Mouse (Mus musculus) 416B (cell line): Measurements from ENCODE around the gene Ip6k1.
"Not testable (repeated sequence)": the region's sequence is repeated elsewhere in the genome, so short reads cannot be mapped to it uniquely, and the experiment has no call there.

ENCODE experiments used
- DNase-seq: peaks from one replicate; pipeline ENCODE4 v3.0.0; 2011; ENCODE audit warnings: low read depth

Gene Ip6k1

GRCm38 (mm10) chr9:107982681-107983346 lies 19.5 kb upstream of the Ip6k1 start, which contains the start of gene Gm20661:
Gm20661 (plus strand) TSS chr9:107983058.
- peak; percentile 100 for DNase-seq

DNA sequence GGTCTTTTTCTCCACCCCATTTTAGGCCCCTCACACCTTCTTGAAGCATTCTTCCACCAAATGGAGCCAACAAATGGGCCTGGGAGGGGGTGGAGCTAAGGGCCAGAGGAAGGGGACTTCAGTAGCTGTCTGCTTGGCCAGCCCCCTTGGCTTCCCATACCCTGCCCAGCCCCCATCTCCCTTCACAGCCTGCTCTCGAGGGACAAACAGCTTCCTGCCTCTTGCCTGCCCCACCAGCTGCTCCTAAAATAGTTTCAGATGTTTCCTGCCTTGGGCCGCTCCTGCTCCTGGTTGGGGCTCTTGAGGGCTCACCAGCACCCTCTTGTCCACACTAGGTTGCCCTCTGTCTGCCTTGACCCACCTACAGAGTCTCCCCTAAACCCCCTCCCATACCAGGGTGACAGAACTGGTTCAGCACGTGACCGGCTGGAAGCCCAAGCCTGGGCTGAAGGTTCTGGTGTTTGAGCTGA lies 18.8 kb upstream of the Ip6k1 start:
- DNase-seq: peak; percentile 98

- DNase-seq: no peak
Measured at GRCm38 (mm10) chr9:107984052-107984753, 18.1 kb upstream of the Ip6k1 start.

GRCm38 (mm10) chr9:107984754-107985055 lies 17.6 kb upstream of the Ip6k1 start:
- no peak for DNase-seq

DNA sequence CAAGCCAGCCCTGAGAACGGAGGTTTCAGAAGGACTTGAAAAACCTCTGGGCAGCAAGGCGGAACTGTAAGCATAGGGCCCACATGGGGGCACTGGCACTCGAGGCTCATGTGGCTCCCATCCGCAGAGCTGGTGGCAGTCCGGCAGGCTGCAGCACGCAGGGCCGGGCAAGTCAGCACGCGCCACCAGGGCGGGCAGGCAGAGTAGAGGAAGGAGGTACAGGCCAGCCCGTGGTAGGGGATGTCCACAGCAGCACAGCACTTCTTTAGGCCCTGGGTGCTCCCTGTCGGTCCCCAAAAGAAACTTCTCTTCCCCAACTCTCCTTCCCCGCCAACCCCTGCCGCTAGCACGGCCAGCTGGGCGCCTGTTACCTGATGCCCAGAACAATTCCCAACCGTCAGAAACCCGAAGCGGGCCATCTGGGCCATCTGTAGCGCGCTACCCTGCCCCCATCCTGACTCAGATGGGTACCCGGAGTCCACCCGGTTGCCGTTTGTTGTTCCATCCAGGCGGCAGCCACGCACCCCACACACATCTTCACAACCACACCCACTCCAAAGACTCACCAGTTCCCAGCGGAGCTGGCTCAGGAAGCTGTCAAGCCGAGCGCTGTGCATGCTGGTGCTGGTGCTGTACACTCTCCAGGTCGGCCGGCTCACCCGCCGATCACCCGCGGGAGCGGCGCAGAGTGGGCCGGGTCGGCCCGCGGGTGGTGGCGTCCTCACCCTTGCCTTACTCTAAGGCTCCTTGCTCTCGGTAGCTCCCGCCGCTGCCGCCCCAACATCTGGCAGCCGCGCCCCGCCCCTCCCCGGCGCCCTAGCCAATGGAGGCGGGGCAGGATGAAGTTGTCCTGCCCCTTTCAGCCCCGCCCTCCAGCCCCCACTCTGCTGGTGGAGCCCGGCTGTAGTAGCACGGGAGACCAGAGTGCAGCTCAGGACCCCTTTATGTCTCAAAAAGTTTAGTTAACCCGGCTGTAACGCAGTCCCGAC lies 16.9 kb upstream of the Ip6k1 start, which contains the start of gene Inka1:
Gene Inka1 (minus strand): TSS at position 749 of the 989 bp plus-strand sequence.
- DNase-seq: peak; percentile 93

DNA sequence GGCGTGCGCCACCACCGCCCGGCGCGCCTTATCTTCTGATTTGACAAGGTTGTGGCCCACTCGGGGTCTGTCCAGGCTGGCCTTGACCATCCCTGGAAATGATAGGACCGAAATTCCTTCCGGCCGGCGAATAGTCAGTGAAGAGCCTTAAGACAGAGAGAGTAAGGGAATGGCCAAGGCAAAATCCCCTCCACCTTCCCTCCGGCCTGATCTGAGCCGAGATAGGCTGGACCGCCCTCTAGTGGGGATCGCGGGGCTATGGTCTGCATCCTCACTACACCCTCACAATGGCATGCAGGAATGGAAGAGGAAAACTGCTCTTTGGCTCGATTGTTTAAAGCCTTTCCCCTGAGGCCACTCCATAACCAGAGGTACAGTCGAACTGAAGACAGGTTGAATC lies 15.9 kb upstream of the Ip6k1 start:
- DNase-seq: peak; percentile 86

DNA sequence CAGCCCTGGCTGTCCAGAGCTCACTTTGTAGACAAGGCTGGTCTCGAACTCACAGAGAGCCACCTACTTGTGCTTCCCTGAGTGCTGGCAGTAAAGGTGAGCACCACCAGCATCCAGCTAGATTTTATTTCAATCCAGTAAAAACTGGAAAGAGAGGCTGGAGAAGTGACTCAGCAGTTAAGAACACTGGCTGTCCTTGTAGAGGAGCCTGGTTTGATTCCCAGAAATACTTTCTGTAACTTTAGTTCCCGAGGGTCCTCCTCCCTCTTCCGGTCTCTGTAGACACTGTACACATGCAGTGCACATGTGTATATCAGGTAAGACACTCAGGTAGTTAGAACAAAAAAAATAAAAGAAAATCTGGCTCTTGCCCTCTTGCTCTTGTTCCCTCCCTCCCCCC lies 14.4 kb upstream of the Ip6k1 start:
- DNase-seq: no peak

- no peak for DNase-seq
Measured at GRCm38 (mm10) chr9:107992197-107992596, 10.1 kb upstream of the Ip6k1 start, which contains the start of gene Cdhr4. Cdhr4 (plus strand) TSS chr9:107992497.

GRCm38 (mm10) chr9:107993013-107993412 lies 9.3 kb upstream of the Ip6k1 start:
- DNase-seq: no peak

- DNase-seq: peak; percentile 57
Measured at GRCm38 (mm10) chr9:107994464-107994863, 7.8 kb upstream of the Ip6k1 start.

DNA sequence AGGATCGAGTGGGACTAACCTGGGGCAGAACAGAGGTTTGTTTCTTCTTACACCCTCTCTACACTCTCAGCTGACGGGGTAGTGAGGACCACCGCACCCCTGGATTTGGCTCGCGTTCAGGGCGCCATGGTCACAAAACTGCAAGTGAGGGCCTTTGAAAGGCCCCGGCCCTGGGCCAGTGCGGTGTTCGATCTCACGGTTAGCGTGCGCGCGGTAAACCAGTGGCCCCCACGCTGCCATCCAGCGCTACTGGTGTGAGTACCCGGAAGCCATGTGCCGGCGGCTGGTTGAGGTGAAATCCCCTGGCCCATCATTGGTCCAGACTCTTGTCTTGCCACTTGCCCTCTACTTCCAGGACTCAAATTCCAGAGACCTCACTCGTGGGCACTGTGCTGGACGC lies 6.8 kb upstream of the Ip6k1 start:
- DNase-seq: no peak

- DNase-seq: no peak
Measured at GRCm38 (mm10) chr9:107996049-107996448, 6.3 kb upstream of the Ip6k1 start, which contains the start of gene Gm20662. Gm20662 (plus strand) TSS chr9:107996349.

GRCm38 (mm10) chr9:108002778-108003530 lies 653 bp downstream of the Ip6k1 start:
- DNase-seq: peak; percentile 33

DNA sequence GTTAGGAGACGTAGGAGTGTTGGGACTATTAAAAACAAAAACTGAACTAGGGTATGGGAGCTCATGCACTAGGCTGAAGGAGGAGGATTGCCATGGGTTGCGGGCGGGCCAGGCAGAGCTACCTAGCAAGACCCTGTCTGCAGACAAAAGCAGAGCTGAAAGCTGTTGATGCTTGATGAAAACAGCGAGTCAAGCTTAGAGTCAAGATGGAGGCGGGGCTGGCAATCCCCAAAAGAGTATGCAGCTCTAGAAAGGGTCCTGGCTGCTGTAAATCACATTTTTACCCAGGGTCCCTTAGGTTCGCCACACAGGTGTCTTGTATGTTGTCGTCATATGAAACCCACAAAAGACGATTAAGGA lies 1.2 kb downstream of the Ip6k1 start:
- DNase-seq: peak; percentile 25

DNA sequence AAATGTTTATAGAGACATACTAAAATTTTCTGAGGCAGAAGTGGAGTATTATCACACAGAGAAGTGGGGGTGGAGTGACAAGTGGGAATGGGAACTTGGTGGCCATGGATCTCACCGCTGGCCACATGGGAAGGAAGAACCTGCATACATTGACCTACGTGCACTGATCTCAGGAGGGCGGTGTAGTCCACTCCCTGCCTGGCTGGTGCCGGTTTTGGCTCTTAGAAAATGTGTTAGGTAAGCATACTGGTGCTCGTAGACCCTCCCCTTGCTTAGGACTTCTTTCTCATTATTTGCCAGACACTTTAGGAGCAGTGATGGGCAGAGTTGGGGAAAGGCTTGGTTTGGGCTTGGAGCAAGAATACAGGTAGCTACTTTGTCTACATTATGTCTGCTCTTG lies 5.7 kb downstream of the Ip6k1 start:
- no peak for DNase-seq

DNA sequence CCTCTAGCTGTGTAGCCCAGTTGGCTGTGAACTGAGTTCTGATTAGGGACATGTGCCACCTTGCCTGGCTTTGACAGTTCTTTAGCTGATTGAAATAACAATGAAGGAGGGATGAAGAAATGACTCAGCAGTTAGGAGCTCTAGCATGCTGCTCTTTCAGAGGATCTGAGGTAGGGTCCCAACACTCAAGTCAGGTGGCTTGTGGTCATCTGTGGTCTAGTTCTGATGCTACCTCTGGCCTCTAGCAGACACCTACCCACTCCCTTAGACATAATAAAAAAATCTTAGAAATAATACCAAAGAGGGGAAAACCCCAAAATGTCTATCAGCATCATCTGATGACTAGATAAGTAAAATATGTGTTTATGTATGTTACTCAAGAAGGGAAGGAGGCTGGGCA lies 8.1 kb downstream of the Ip6k1 start:
- DNase-seq: peak; percentile 41

DNA sequence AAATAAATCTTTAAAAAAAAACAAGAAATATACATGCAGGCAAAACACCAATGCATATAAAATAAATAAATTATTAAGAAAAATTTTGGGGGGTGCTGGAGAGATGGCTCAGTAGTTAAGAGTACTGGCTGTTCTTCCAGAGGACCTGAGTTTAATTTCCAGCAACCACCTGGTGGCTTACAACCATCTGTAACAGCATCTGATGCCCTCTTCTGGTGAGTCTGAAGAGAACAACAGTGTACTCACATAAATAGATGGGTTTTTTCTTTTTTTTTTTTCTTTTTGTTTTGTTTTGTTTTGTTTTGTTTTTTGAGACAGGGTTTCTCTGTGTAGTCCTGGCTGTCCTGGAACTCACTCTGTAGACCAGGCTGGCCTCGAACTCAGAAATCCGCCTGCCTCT lies 11.3 kb downstream of the Ip6k1 start:
- DNase-seq: not testable (repeated sequence)

- DNase-seq: no peak
Measured at GRCm38 (mm10) chr9:108017127-108017526, 14.8 kb downstream of the Ip6k1 start.

- no peak for DNase-seq
Measured at GRCm38 (mm10) chr9:108020741-108021140, 18.4 kb downstream of the Ip6k1 start.

- DNase-seq: no peak
Measured at GRCm38 (mm10) chr9:108023216-108023615, 20.9 kb downstream of the Ip6k1 start.

GRCm38 (mm10) chr9:108026584-108026983 lies 24.3 kb downstream of the Ip6k1 start:
- peak; percentile 42 for DNase-seq

DNA sequence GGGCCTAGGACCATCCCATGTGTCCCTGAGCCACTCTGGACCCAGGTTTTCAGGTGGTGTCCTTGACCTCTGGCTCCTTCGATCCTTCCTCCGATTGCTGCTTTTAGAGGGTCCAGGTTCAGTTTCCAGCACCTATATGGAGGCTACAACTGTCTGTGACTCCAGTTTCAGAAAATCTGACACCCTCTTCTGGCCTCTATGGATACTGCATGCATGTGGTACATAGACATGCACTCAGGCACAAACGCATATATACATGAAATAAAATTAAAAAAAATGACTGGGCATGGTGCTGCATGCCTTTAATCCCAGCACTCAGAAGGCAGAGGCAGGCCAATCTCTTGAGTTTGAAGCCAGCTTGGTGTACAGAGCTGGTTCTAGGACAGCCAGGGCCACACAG lies 25.6 kb downstream of the Ip6k1 start:
- DNase-seq: no peak
